Mouse (Mus musculus): ENCODE results near the gene Ubash3a. TPM values are rescaled to one million over a fixed set of nuclear protein-coding genes. Genes with fewer than 3 reads are reported as not detected.

The Ubash3a gene
- polyA plus RNA-seq, 1 experiment: not detected

- no peaks in the 10 kb centered on the region for H3K79me2 ChIP-seq (ENCODE audit: control insufficient read depth, insufficient read depth)
- no peaks in the 10 kb centered on the region for H3K36me3 ChIP-seq (ENCODE audit: control insufficient read depth, insufficient read depth)
- H3K27me3 ChIP-seq (ENCODE audit: control insufficient read depth, insufficient read depth, insufficient read length): no peaks in the 10 kb centered on the region
- H3K4me3 ChIP-seq: no peak overlapping the region
- H3K4me2 ChIP-seq (ENCODE audit: low read depth): no peak overlapping the region
- no peak overlapping the region for H3ac ChIP-seq (ENCODE audit: control insufficient read depth, insufficient read length)
- no peak for TF ChIP-seq TCF3 (IDR thresholded peaks at IDR 0.05; ENCODE audit: insufficient read length, low read depth)
- no peak for TF ChIP-seq MYOD1 (IDR thresholded peaks at IDR 0.05; ENCODE audit: control insufficient read depth in 1 of 3, insufficient read length in 2 of 3, low read depth in 2 of 3)
- TF ChIP-seq POLR2AphosphoS2 (IDR thresholded peaks at IDR 0.05; ENCODE audit: insufficient read length, low read depth): no peak
- TF ChIP-seq E2F4 (IDR thresholded peaks at IDR 0.05; ENCODE audit: insufficient read depth): no peak
- no peak for TF ChIP-seq REST (IDR thresholded peaks at IDR 0.05; ENCODE audit: insufficient read depth, insufficient read length)
- no peak for TF ChIP-seq CEBPB (IDR thresholded peaks at IDR 0.05; ENCODE audit: insufficient read depth, poor library complexity, severe bottlenecking)
- TF ChIP-seq MAX (IDR thresholded peaks at IDR 0.05; ENCODE audit: low read depth): no peak
- no peak for TF ChIP-seq SRF (IDR thresholded peaks at IDR 0.05; ENCODE audit: control insufficient read depth, insufficient read length, low read depth)
- TF ChIP-seq USF1 (IDR thresholded peaks at IDR 0.05; ENCODE audit: low read depth): no peak
- no peak for TF ChIP-seq POLR2A (IDR thresholded peaks at IDR 0.05; ENCODE audit: insufficient read length, low read depth)
- TF ChIP-seq TCF12 (IDR thresholded peaks at IDR 0.05; ENCODE audit: insufficient read depth, poor library complexity, severe bottlenecking): no peak
- no peak for TF ChIP-seq MYOG (IDR thresholded peaks at IDR 0.05; ENCODE audit: control insufficient read depth in 1 of 3, insufficient read depth in 1 of 3, insufficient read length in 2 of 3, low read depth in 2 of 3)
Observed at GRCm38 (mm10) chr17:31231780-31232179, 24.1 kb downstream of the Ubash3a start.

- Histone ChIP-seq H3K27me3 (ENCODE audit: control insufficient read depth, insufficient read depth, insufficient read length) (no peaks in the 10 kb centered on the region), H3K36me3 (ENCODE audit: control insufficient read depth, insufficient read depth) (no peaks in the 10 kb centered on the region), H3ac (ENCODE audit: control insufficient read depth, insufficient read length) (no peak overlapping the region), H3K79me2 (ENCODE audit: control insufficient read depth, insufficient read depth) (no peaks in the 10 kb centered on the region), H3K4me2 (ENCODE audit: low read depth) (no peak overlapping the region), H3K4me3 (no peak overlapping the region)
- TF ChIP-seq MAX (IDR thresholded peaks at IDR 0.05; ENCODE audit: low read depth) (no peak), MYOG (IDR thresholded peaks at IDR 0.05; ENCODE audit: control insufficient read depth in 1 of 3, insufficient read depth in 1 of 3, insufficient read length in 2 of 3, low read depth in 2 of 3) (no peak)
Observed at GRCm38 (mm10) chr17:31232251-31233010, 24.8 kb downstream of the Ubash3a start.

GRCm38 (mm10) chr17:31235915-31236314, 28.2 kb downstream of the Ubash3a start:
- no peak overlapping the region for H3K4me3 ChIP-seq
- no peak overlapping the region for H3ac ChIP-seq (ENCODE audit: control insufficient read depth, insufficient read length)
- no peak for TF ChIP-seq E2F4 (IDR thresholded peaks at IDR 0.05; ENCODE audit: insufficient read depth)
- no peak for TF ChIP-seq REST (IDR thresholded peaks at IDR 0.05; ENCODE audit: insufficient read depth, insufficient read length)
- TF ChIP-seq MYOG (IDR thresholded peaks at IDR 0.05; ENCODE audit: control insufficient read depth in 1 of 3, insufficient read depth in 1 of 3, insufficient read length in 2 of 3, low read depth in 2 of 3): no peak
- TF ChIP-seq MAX (IDR thresholded peaks at IDR 0.05; ENCODE audit: low read depth): no peak
- no peak for TF ChIP-seq SRF (IDR thresholded peaks at IDR 0.05; ENCODE audit: control insufficient read depth, insufficient read length, low read depth)
- no peak for TF ChIP-seq TCF3 (IDR thresholded peaks at IDR 0.05; ENCODE audit: insufficient read length, low read depth)
- TF ChIP-seq POLR2A (IDR thresholded peaks at IDR 0.05; ENCODE audit: insufficient read length, low read depth): no peak
- TF ChIP-seq MYOD1 (IDR thresholded peaks at IDR 0.05; ENCODE audit: control insufficient read depth in 1 of 3, insufficient read length in 2 of 3, low read depth in 2 of 3): no peak
- no peak for TF ChIP-seq CEBPB (IDR thresholded peaks at IDR 0.05; ENCODE audit: insufficient read depth, poor library complexity, severe bottlenecking)
- no peak for TF ChIP-seq POLR2AphosphoS2 (IDR thresholded peaks at IDR 0.05; ENCODE audit: insufficient read length, low read depth)
- no peak for TF ChIP-seq TCF12 (IDR thresholded peaks at IDR 0.05; ENCODE audit: insufficient read depth, poor library complexity, severe bottlenecking)
- no peak for TF ChIP-seq USF1 (IDR thresholded peaks at IDR 0.05; ENCODE audit: low read depth)
- no peaks in the 10 kb centered on the region for H3K36me3 ChIP-seq (ENCODE audit: control insufficient read depth, insufficient read depth)
- H3K27me3 ChIP-seq (ENCODE audit: control insufficient read depth, insufficient read depth, insufficient read length): no peaks in the 10 kb centered on the region
- no peak overlapping the region for H3K4me2 ChIP-seq (ENCODE audit: low read depth)
- H3K79me2 ChIP-seq (ENCODE audit: control insufficient read depth, insufficient read depth): no peaks in the 10 kb centered on the region

GRCm38 (mm10) chr17:31238234-31239020, 30.8 kb downstream of the Ubash3a start:
- Histone ChIP-seq H3ac (ENCODE audit: control insufficient read depth, insufficient read length) (no peak overlapping the region), H3K27me3 (ENCODE audit: control insufficient read depth, insufficient read depth, insufficient read length) (no peaks in the 10 kb centered on the region), H3K36me3 (ENCODE audit: control insufficient read depth, insufficient read depth) (no peaks in the 10 kb centered on the region), H3K4me2 (ENCODE audit: low read depth) (no peak overlapping the region), H3K79me2 (ENCODE audit: control insufficient read depth, insufficient read depth) (no peaks in the 10 kb centered on the region), H3K4me3 (no peak overlapping the region)
- TF ChIP-seq E2F4 (IDR thresholded peaks at IDR 0.05; ENCODE audit: insufficient read depth): no peak
- TF ChIP-seq TCF12 (IDR thresholded peaks at IDR 0.05; ENCODE audit: insufficient read depth, poor library complexity, severe bottlenecking): no peak
- no peak for TF ChIP-seq REST (IDR thresholded peaks at IDR 0.05; ENCODE audit: insufficient read depth, insufficient read length)
- no peak for TF ChIP-seq POLR2AphosphoS2 (IDR thresholded peaks at IDR 0.05; ENCODE audit: insufficient read length, low read depth)

GRCm38 (mm10) chr17:31241156-31241555, 33.5 kb downstream of the Ubash3a start:
- TF ChIP-seq MYOD1 (IDR thresholded peaks at IDR 0.05; ENCODE audit: control insufficient read depth in 1 of 3, insufficient read length in 2 of 3, low read depth in 2 of 3) (no peak), USF1 (IDR thresholded peaks at IDR 0.05; ENCODE audit: low read depth) (no peak), MAX (IDR thresholded peaks at IDR 0.05; ENCODE audit: low read depth) (no peak), MYOG (IDR thresholded peaks at IDR 0.05; ENCODE audit: control insufficient read depth in 1 of 3, insufficient read depth in 1 of 3, insufficient read length in 2 of 3, low read depth in 2 of 3) (no peak), POLR2AphosphoS2 (IDR thresholded peaks at IDR 0.05; ENCODE audit: insufficient read length, low read depth) (no peak), REST (IDR thresholded peaks at IDR 0.05; ENCODE audit: insufficient read depth, insufficient read length) (no peak), TCF12 (IDR thresholded peaks at IDR 0.05; ENCODE audit: insufficient read depth, poor library complexity, severe bottlenecking) (no peak), E2F4 (IDR thresholded peaks at IDR 0.05; ENCODE audit: insufficient read depth) (no peak), TCF3 (IDR thresholded peaks at IDR 0.05; ENCODE audit: insufficient read length, low read depth) (no peak)
- H3K4me3 ChIP-seq: no peak overlapping the region
- H3K4me2 ChIP-seq (ENCODE audit: low read depth): no peak overlapping the region
- H3K27me3 ChIP-seq (ENCODE audit: control insufficient read depth, insufficient read depth, insufficient read length): no peaks in the 10 kb centered on the region
- H3K36me3 ChIP-seq (ENCODE audit: control insufficient read depth, insufficient read depth): no peaks in the 10 kb centered on the region
- H3ac ChIP-seq (ENCODE audit: control insufficient read depth, insufficient read length): no peak overlapping the region
- H3K79me2 ChIP-seq (ENCODE audit: control insufficient read depth, insufficient read depth): no peaks in the 10 kb centered on the region
